Mouse (Mus musculus): ENCODE results near the gene Rock2.

- no peak for TF ChIP-seq GATA1 (IDR thresholded peaks at IDR 0.05; ENCODE audit: borderline replicate concordance, low read length)
- no peak for TF ChIP-seq FLI1 (IDR thresholded peaks at IDR 0.05; ENCODE audit: low read length)
Observed at GRCm38 (mm10) chr12:16941976-16942375, 47.3 kb downstream of the Rock2 start.
